Mouse (Mus musculus) ES-E14 (cell line): ENCODE measurements at regions not wholly inside any gene's neighbourhood (a gene's known extent, or its start where the extent isn't known, plus 50 kb on each side); places are given as distances from the start of the nearest gene placed in this dataset.

Experiments
- CHD2 ChIP-seq: IDR thresholded peaks from 2 replicates; pipeline ENCODE4 v1.6.1; 2014; ENCODE audit warnings: mild to moderate bottlenecking, low read depth, low read length, inconsistent platforms
- HCFC1 ChIP-seq: IDR thresholded peaks from 2 replicates; pipeline ENCODE4 v1.6.1; 2012; ENCODE audit warnings: low read length, inconsistent platforms, borderline replicate concordance; ENCODE audit not compliant: insufficient read depth
- MAFK ChIP-seq: IDR thresholded peaks from 2 replicates; pipeline ENCODE4 v1.6.1; 2014; ENCODE audit warnings: mild to moderate bottlenecking, low read depth, low read length, inconsistent platforms; ENCODE audit not compliant: insufficient read depth
- ZC3H11A ChIP-seq: IDR thresholded peaks from 2 replicates; pipeline ENCODE4 v1.6.1; 2012; ENCODE audit warnings: low read depth, mild to moderate bottlenecking, inconsistent platforms, low read length, borderline replicate concordance
- ZNF384 ChIP-seq: IDR thresholded peaks from 2 replicates; pipeline ENCODE4 v1.6.1; 2012; ENCODE audit warnings: low read depth, low read length, inconsistent platforms

DNA sequence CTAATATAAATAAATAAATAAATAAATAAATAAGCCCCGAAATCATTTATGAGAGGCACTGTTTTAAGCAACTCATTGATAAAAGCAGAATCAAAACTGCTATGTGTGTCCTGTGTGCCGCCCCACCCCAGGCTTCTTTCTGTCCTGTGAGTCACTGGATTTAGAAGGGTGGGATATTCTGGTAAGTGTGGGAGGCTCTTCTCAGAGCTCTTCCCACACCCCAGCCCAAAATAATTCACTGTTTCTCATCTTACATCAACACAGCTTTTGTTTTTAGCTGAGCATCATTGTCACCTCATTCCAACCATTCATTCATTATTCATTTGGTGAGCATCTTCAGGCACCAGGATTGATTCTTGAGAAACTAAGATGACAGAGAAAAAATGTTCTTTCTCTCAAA lies 118.4 kb downstream of the Barx2 start:
- no peak for TF ChIP-seq ZC3H11A
- no peak for TF ChIP-seq ZNF384
- TF ChIP-seq HCFC1: no peak
- TF ChIP-seq CHD2: no peak
- no peak for TF ChIP-seq MAFK
